Mouse (Mus musculus): ENCODE measurements around the gene Gm34302. TPM values are rescaled to one million over a fixed set of nuclear protein-coding genes. Genes with fewer than 3 reads are reported as not detected.
"Not testable (repeated sequence)": the region's sequence is repeated elsewhere in the genome, so short reads cannot be mapped to it uniquely, and the experiment has no call there.

Gene Gm34302
- not detected in 2 replicates for polyA plus RNA-seq (2011; ENCODE audit: insufficient read depth, insufficient read length, low read depth, missing spikeins)

GRCm38 (mm10) chr3:63483726-63484125 lies at the start of gene Gm34302:
Gene Gm34302, minus strand, starts transcription at chr3:63483879.
- Histone ChIP-seq H3K4me1 (ENCODE audit: control insufficient read depth, insufficient read depth, low read length) (no peaks in the 10 kb centered on the region), H3K27ac (ENCODE audit: insufficient read depth, low read length) (no peak within 1 kb of the TSS), H3K27me3 (ENCODE audit: control insufficient read depth, insufficient read depth, low read length, poor library complexity, severe bottlenecking) (no peaks in the 10 kb centered on the region), H3K4me3 (ENCODE audit: low read depth, low read length) (no peak within 1 kb of the TSS), H3K36me3 (ENCODE audit: control insufficient read depth, insufficient read depth, low read length, poor library complexity, severe bottlenecking) (no peaks in the 10 kb centered on the region), H3K9me3 (replicated peaks; ENCODE audit: control insufficient read depth, insufficient read depth, low read length, poor library complexity, severe bottlenecking) (no peaks in the 10 kb centered on the region), H3K9ac (ENCODE audit: low read depth, poor library complexity, severe bottlenecking) (no peak within 1 kb of the TSS)
- TF ChIP-seq EP300 (IDR thresholded peaks at IDR 0.05; ENCODE audit: insufficient read depth, low read depth, low read length): no peak
- no peak for TF ChIP-seq CTCF (IDR thresholded peaks at IDR 0.05; ENCODE audit: low read depth, low read length)
- TF ChIP-seq POLR2A (IDR thresholded peaks at IDR 0.05; ENCODE audit: insufficient read depth, low read length): no peak

DNA sequence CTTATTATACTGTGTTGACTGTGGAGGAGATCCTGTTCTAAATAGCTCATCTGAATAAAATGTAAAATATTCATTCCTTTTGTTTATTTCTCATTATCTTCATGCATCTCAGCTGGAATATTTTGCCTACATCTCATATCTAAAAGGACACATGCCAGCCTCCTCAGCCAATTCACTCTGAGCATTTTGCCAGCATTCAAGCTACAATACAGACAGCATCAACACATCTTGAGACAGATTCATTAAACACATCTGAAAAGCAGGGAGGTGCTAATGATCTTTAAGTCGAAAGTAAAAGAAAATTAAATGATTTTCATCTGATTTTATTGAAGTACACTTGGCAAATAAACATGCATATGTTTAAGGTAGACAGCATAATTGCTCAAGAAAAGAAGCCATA lies 48.2 kb upstream of the Gm34302 start:
- no peak for TF ChIP-seq CTCF (IDR thresholded peaks at IDR 0.05; ENCODE audit: low read depth, low read length)
- TF ChIP-seq EP300 (IDR thresholded peaks at IDR 0.05; ENCODE audit: insufficient read depth, low read depth, low read length): no peak
- no peak for TF ChIP-seq POLR2A (IDR thresholded peaks at IDR 0.05; ENCODE audit: insufficient read depth, low read length)
- no peaks in the 10 kb centered on the region for H3K9me3 ChIP-seq (replicated peaks; ENCODE audit: control insufficient read depth, insufficient read depth, low read length, poor library complexity, severe bottlenecking)
- H3K4me1 ChIP-seq (ENCODE audit: control insufficient read depth, insufficient read depth, low read length): no peaks in the 10 kb centered on the region
- no peaks in the 10 kb centered on the region for H3K36me3 ChIP-seq (ENCODE audit: control insufficient read depth, insufficient read depth, low read length, poor library complexity, severe bottlenecking)
- no peaks in the 10 kb centered on the region for H3K27me3 ChIP-seq (ENCODE audit: control insufficient read depth, insufficient read depth, low read length, poor library complexity, severe bottlenecking)
- no peak overlapping the region for H3K27ac ChIP-seq (ENCODE audit: insufficient read depth, low read length)
- no peak overlapping the region for H3K4me3 ChIP-seq (ENCODE audit: low read depth, low read length)
- H3K9ac ChIP-seq (ENCODE audit: low read depth, poor library complexity, severe bottlenecking): no peak overlapping the region

GRCm38 (mm10) chr3:63517681-63518080 lies 34.0 kb upstream of the Gm34302 start:
- TF ChIP-seq CTCF (IDR thresholded peaks at IDR 0.05; ENCODE audit: low read depth, low read length): no peak
- no peak for TF ChIP-seq POLR2A (IDR thresholded peaks at IDR 0.05; ENCODE audit: insufficient read depth, low read length)
- TF ChIP-seq EP300 (IDR thresholded peaks at IDR 0.05; ENCODE audit: insufficient read depth, low read depth, low read length): no peak
- H3K9ac ChIP-seq (ENCODE audit: low read depth, poor library complexity, severe bottlenecking): no peak overlapping the region
- no peaks in the 10 kb centered on the region for H3K4me1 ChIP-seq (ENCODE audit: control insufficient read depth, insufficient read depth, low read length)
- H3K36me3 ChIP-seq (ENCODE audit: control insufficient read depth, insufficient read depth, low read length, poor library complexity, severe bottlenecking): no peaks in the 10 kb centered on the region
- no peaks in the 10 kb centered on the region for H3K9me3 ChIP-seq (replicated peaks; ENCODE audit: control insufficient read depth, insufficient read depth, low read length, poor library complexity, severe bottlenecking)
- no peak overlapping the region for H3K4me3 ChIP-seq (ENCODE audit: low read depth, low read length)
- no peaks in the 10 kb centered on the region for H3K27me3 ChIP-seq (ENCODE audit: control insufficient read depth, insufficient read depth, low read length, poor library complexity, severe bottlenecking)
- H3K27ac ChIP-seq (ENCODE audit: insufficient read depth, low read length): no peak overlapping the region

GRCm38 (mm10) chr3:63516279-63516678 lies 32.6 kb upstream of the Gm34302 start:
- H3K27ac ChIP-seq (ENCODE audit: insufficient read depth, low read length); H3K4me1 ChIP-seq (ENCODE audit: control insufficient read depth, insufficient read depth, low read length); H3K27me3 ChIP-seq (ENCODE audit: control insufficient read depth, insufficient read depth, low read length, poor library complexity, severe bottlenecking); H3K9ac ChIP-seq (ENCODE audit: low read depth, poor library complexity, severe bottlenecking); H3K9me3 ChIP-seq (replicated peaks; ENCODE audit: control insufficient read depth, insufficient read depth, low read length, poor library complexity, severe bottlenecking); H3K36me3 ChIP-seq (ENCODE audit: control insufficient read depth, insufficient read depth, low read length, poor library complexity, severe bottlenecking); H3K4me3 ChIP-seq (ENCODE audit: low read depth, low read length): not testable (repeated sequence)

GRCm38 (mm10) chr3:63511316-63511715 lies 27.6 kb upstream of the Gm34302 start:
- no peaks in the 10 kb centered on the region for H3K4me1 ChIP-seq (ENCODE audit: control insufficient read depth, insufficient read depth, low read length)
- no peak for TF ChIP-seq POLR2A (IDR thresholded peaks at IDR 0.05; ENCODE audit: insufficient read depth, low read length)
- TF ChIP-seq EP300 (IDR thresholded peaks at IDR 0.05; ENCODE audit: insufficient read depth, low read depth, low read length): no peak
- no peak for TF ChIP-seq CTCF (IDR thresholded peaks at IDR 0.05; ENCODE audit: low read depth, low read length)
- no peaks in the 10 kb centered on the region for H3K9me3 ChIP-seq (replicated peaks; ENCODE audit: control insufficient read depth, insufficient read depth, low read length, poor library complexity, severe bottlenecking)
- H3K36me3 ChIP-seq (ENCODE audit: control insufficient read depth, insufficient read depth, low read length, poor library complexity, severe bottlenecking): no peaks in the 10 kb centered on the region
- H3K27ac ChIP-seq (ENCODE audit: insufficient read depth, low read length): no peak overlapping the region
- no peak overlapping the region for H3K9ac ChIP-seq (ENCODE audit: low read depth, poor library complexity, severe bottlenecking)
- no peak overlapping the region for H3K4me3 ChIP-seq (ENCODE audit: low read depth, low read length)
- no peaks in the 10 kb centered on the region for H3K27me3 ChIP-seq (ENCODE audit: control insufficient read depth, insufficient read depth, low read length, poor library complexity, severe bottlenecking)

DNA sequence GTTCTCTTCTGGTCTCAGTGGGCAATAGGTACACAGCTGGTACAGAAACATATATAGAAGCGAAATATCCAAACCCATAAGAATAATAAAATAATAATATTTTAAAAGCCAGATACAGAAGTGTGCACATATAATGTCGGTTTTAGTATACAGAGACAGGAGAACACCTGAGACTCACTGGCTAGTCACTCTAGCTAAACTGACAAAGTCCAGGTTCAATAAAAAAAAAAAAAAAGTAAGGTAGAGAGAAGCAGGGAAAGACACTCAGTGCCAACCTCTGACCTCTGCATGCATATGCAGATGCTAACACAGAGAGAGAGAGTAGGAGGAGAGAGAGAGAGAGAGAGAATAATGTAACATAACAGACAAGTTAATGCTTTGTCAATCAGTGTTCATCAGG lies 25.8 kb upstream of the Gm34302 start:
- no peak overlapping the region for H3K27ac ChIP-seq (ENCODE audit: insufficient read depth, low read length)
- H3K36me3 ChIP-seq (ENCODE audit: control insufficient read depth, insufficient read depth, low read length, poor library complexity, severe bottlenecking): no peaks in the 10 kb centered on the region
- no peaks in the 10 kb centered on the region for H3K27me3 ChIP-seq (ENCODE audit: control insufficient read depth, insufficient read depth, low read length, poor library complexity, severe bottlenecking)
- H3K4me3 ChIP-seq (ENCODE audit: low read depth, low read length): no peak overlapping the region
- H3K9me3 ChIP-seq (replicated peaks; ENCODE audit: control insufficient read depth, insufficient read depth, low read length, poor library complexity, severe bottlenecking): no peaks in the 10 kb centered on the region
- TF ChIP-seq EP300 (IDR thresholded peaks at IDR 0.05; ENCODE audit: insufficient read depth, low read depth, low read length) (no peak), CTCF (IDR thresholded peaks at IDR 0.05; ENCODE audit: low read depth, low read length) (no peak), POLR2A (IDR thresholded peaks at IDR 0.05; ENCODE audit: insufficient read depth, low read length) (no peak)
- H3K9ac ChIP-seq (ENCODE audit: low read depth, poor library complexity, severe bottlenecking): no peak overlapping the region
- no peaks in the 10 kb centered on the region for H3K4me1 ChIP-seq (ENCODE audit: control insufficient read depth, insufficient read depth, low read length)

Data from ES-Bruce4 (cell line).